23 mouse cellular contexts compared by ENCODE assay signal in genomic region chr9:99368431-99368830, GRCm38 (mm10). TPM values are rescaled to one million over a fixed set of nuclear protein-coding genes. Genes with fewer than 3 reads are reported as not detected.
DNase-seq lines count a peak whose midpoint lies in the region; ATAC-seq and TF ChIP-seq lines count a peak whose summit lies in the region.
"Had no signal": no experiment of that assay in that cellular context is flagged by ENCODE, and none has a peak within 500 bp of the region (broad histone marks: within the 10 kb centered on the region; RNA-seq: fewer than 3 reads in every experiment).

No protein-coding gene starts in this region.

- TF ChIP-seq CTCF in midbrain, postnatal 0 days (IDR thresholded peaks at IDR 0.05), result no peak

- H3K27ac ChIP-seq in midbrain, embryonic 11.5 days (ENCODE audit: low read depth, low read length), result no peak overlapping the region
- no peak overlapping the region for H3K27ac ChIP-seq in midbrain, postnatal 0 days (ENCODE audit: low read depth, low read length)
- H3K27ac ChIP-seq in liver, embryonic 12.5 days, result no peak overlapping the region
- H3K27ac ChIP-seq: embryonic facial prominence, embryonic 10.5 days; embryonic facial prominence, embryonic 12.5 days; forebrain, embryonic 13.5 days; forebrain, embryonic 15.5 days had no signal

- H3K36me3 ChIP-seq in midbrain, embryonic 11.5 days (ENCODE audit: control insufficient read depth, insufficient read depth, low read length), result no peaks in the 10 kb centered on the region
- no peaks in the 10 kb centered on the region for H3K36me3 ChIP-seq in midbrain, postnatal 0 days (ENCODE audit: insufficient read depth, low read length)
- no peaks in the 10 kb centered on the region for H3K36me3 ChIP-seq in liver, embryonic 12.5 days
- H3K36me3 ChIP-seq: embryonic facial prominence, embryonic 10.5 days; embryonic facial prominence, embryonic 12.5 days; forebrain, embryonic 15.5 days had no signal

- no peaks in the 10 kb centered on the region for H3K27me3 ChIP-seq in midbrain, embryonic 11.5 days (ENCODE audit: control insufficient read depth, insufficient read depth, low read length)
- H3K27me3 ChIP-seq in midbrain, postnatal 0 days (ENCODE audit: insufficient read depth, low read length), result no peaks in the 10 kb centered on the region
- H3K27me3 ChIP-seq in liver, embryonic 12.5 days (replicated peaks), result peaks cover 7% of the 10 kb centered on the region; the same call in 1 of the 2 replicates
- H3K27me3 ChIP-seq: CH12.LX; embryonic facial prominence, embryonic 12.5 days; forebrain, embryonic 13.5 days; forebrain, embryonic 15.5 days had no signal

- no peak overlapping the region for H3K4me3 ChIP-seq in midbrain, embryonic 11.5 days (ENCODE audit: low read depth, low read length)
- no peak overlapping the region for H3K4me3 ChIP-seq in midbrain, postnatal 0 days (ENCODE audit: low read depth, low read length)
- H3K4me3 ChIP-seq in liver, embryonic 12.5 days, result no peak overlapping the region
- H3K4me3 ChIP-seq: embryonic facial prominence, embryonic 10.5 days; embryonic facial prominence, embryonic 12.5 days; forebrain, embryonic 13.5 days; forebrain, embryonic 15.5 days had no signal

- no peaks in the 10 kb centered on the region for H3K4me1 ChIP-seq in midbrain, embryonic 11.5 days (ENCODE audit: control insufficient read depth, insufficient read depth, low read length)
- H3K4me1 ChIP-seq in midbrain, postnatal 0 days (ENCODE audit: insufficient read depth, low read length), result no peaks in the 10 kb centered on the region
- H3K4me1 ChIP-seq in liver, embryonic 12.5 days, result no peaks in the 10 kb centered on the region
- H3K4me1 ChIP-seq: embryonic facial prominence, embryonic 10.5 days; embryonic facial prominence, embryonic 12.5 days; forebrain, embryonic 13.5 days; forebrain, embryonic 15.5 days had no signal

- ATAC-seq in midbrain, embryonic 11.5 days (ENCODE audit: low FRiP score), result no peak
- ATAC-seq in midbrain, postnatal 0 days (ENCODE audit: low FRiP score), result no peak
- no peak for ATAC-seq in liver, embryonic 12.5 days
- no peak for ATAC-seq in CD4-positive, CD25-positive, alpha-beta regulatory T cell, adult 4 months
- ATAC-seq: forebrain, embryonic 13.5 days; forebrain, embryonic 15.5 days; forebrain, postnatal 0 days had no signal

- H3K9ac ChIP-seq in midbrain, embryonic 11.5 days (ENCODE audit: low read length), result no peak overlapping the region
- H3K9ac ChIP-seq in midbrain, postnatal 0 days (replicated peaks; ENCODE audit: low read length, poor library complexity, severe bottlenecking), result no peak overlapping the region
- H3K9ac ChIP-seq in liver, embryonic 12.5 days, result no peak overlapping the region
- H3K9ac ChIP-seq: embryonic facial prominence, embryonic 12.5 days; forebrain, embryonic 13.5 days; forebrain, embryonic 15.5 days; forebrain, postnatal 0 days had no signal

- peak; percentile 26 for DNase-seq in midbrain, embryonic 11.5 days (ENCODE audit: low spot score, missing footprints)
- DNase-seq in midbrain, postnatal 0 days (ENCODE audit: low spot score), result no peak
- peak; percentile 81 for DNase-seq in ES-CJ7 (ENCODE audit: low read depth, low spot score)
- DNase-seq in R1 (ENCODE audit: low read depth, low spot score), result peak; percentile 60
- DNase-seq in right cerebral cortex, postnatal 10 days (ENCODE audit: low spot score in 2 of 2), result no peak
- DNase-seq: adrenal gland, adult 2 months; adrenal gland, postnatal 10 days; adrenal gland, postnatal 25 days; cerebellum, adult 11-12 months; cerebellum, adult 2 months; cerebellum, adult 9-10 months; cerebellum, postnatal 10 days; cerebellum, postnatal 25 days; forebrain, postnatal 0 days had no signal

- no peak overlapping the region for H3K4me2 ChIP-seq in midbrain, embryonic 11.5 days
- no peak overlapping the region for H3K4me2 ChIP-seq in midbrain, postnatal 0 days (ENCODE audit: low read depth, low read length, poor library complexity, severe bottlenecking)
- no peak overlapping the region for H3K4me2 ChIP-seq in liver, embryonic 12.5 days
- H3K4me2 ChIP-seq: embryonic facial prominence, embryonic 12.5 days; forebrain, embryonic 13.5 days; forebrain, embryonic 15.5 days had no signal

- WGBS in midbrain, embryonic 11.5 days, result 76% methylated on average over 7 of the region's 7 CpGs
- 75% methylated on average over 7 of the region's 7 CpGs for WGBS in midbrain, postnatal 0 days
- WGBS in liver, embryonic 12.5 days (ENCODE audit: insufficient replicate concordance), result 61% methylated on average over 7 of the region's 7 CpGs

- H3K9me3 ChIP-seq in midbrain, embryonic 11.5 days (ENCODE audit: control insufficient read depth, low read length), result no peaks in the 10 kb centered on the region
- no peaks in the 10 kb centered on the region for H3K9me3 ChIP-seq in midbrain, postnatal 0 days (ENCODE audit: low read length)
- H3K9me3 ChIP-seq in liver, embryonic 12.5 days (replicated peaks), result no peaks in the 10 kb centered on the region
- H3K9me3 ChIP-seq: embryonic facial prominence, embryonic 10.5 days; embryonic facial prominence, embryonic 12.5 days; forebrain, embryonic 13.5 days; forebrain, embryonic 15.5 days had no signal

RNA-seq across cellular contexts. Expression of gene Esyt3, which starts 10.1 kb away (rescaled TPM):
- polyA plus RNA-seq in midbrain, embryonic 11.5 days (2014; fragmentation: Nextera tagmentation; extraction: Ambion mirVana), result 0.12 and 0.34 TPM in 2 replicates
- total RNA-seq in midbrain, postnatal 0 days (2014; rRNA removed), result 0.82 and 1.1 TPM in 2 replicates
- polyA plus RNA-seq in midbrain, postnatal 0 days (2015; fragmentation: Nextera tagmentation; extraction: Ambion mirVana), result 1.4 and 1.8 TPM in 2 replicates
- polyA plus RNA-seq in liver, embryonic 12.5 days (2016; fragmentation: Nextera tagmentation; extraction: Ambion mirVana), result 0.04 and 0.08 TPM in 2 replicates
- polyA plus RNA-seq in CD4-positive, CD25-positive, alpha-beta regulatory T cell, adult 4 months (2017; shearing (Covaris generic)), result not detected
- total RNA-seq: CH12.LX, MEL had no signal
- polyA plus RNA-seq: C2C12 had no signal

Comparison
In these comparisons a context has a peak if more than half of its experiments do, and no peak if none do; other contexts are left out.
1. DNase-seq: peak in midbrain, embryonic 11.5 days (single experiment), ES-CJ7 (single experiment) and R1 (single experiment); none in midbrain, postnatal 0 days (single experiment) and right cerebral cortex, postnatal 10 days (0 of 2).